Comparison of ENCODE assay signal across 19 mouse cellular contexts in genomic region chr3:63872818-63873217, GRCm38 (mm10). TPM values are rescaled to one million over a fixed set of nuclear protein-coding genes. Genes with fewer than 3 reads are reported as not detected.
"Had no signal": no experiment of that assay in that cellular context is flagged by ENCODE, and none has a peak within 500 bp of the region (broad histone marks: within the 10 kb centered on the region; RNA-seq: fewer than 3 reads in every experiment).

No protein-coding gene starts in this region.

- H3K9ac ChIP-seq: limb, embryonic 12.5 days; limb, embryonic 15.5 days; liver, embryonic 14.5 days; liver, postnatal 0 days; lung, embryonic 14.5 days; neural tube, embryonic 13.5 days; stomach, embryonic 15.5 days had no signal

- H3K9me3 ChIP-seq: limb, embryonic 12.5 days; limb, embryonic 15.5 days; neural tube, embryonic 13.5 days; stomach, embryonic 15.5 days had no signal

- H3K36me3 ChIP-seq: limb, embryonic 12.5 days; limb, embryonic 15.5 days; neural tube, embryonic 13.5 days; stomach, embryonic 15.5 days had no signal

- H3K27me3 ChIP-seq: limb, embryonic 12.5 days; limb, embryonic 15.5 days; neural tube, embryonic 13.5 days; stomach, embryonic 15.5 days had no signal

- H3K27ac ChIP-seq: limb, embryonic 12.5 days; limb, embryonic 15.5 days; liver, embryonic 14.5 days; macrophage; neural tube, embryonic 13.5 days; stomach, embryonic 15.5 days had no signal

- DNase-seq: kidney, adult 2 months; kidney, postnatal 14 days; kidney, postnatal 4 days; left cerebral cortex, postnatal 4 days; liver, postnatal 0 days; lung, embryonic 14.5 days; midbrain, embryonic 14.5 days; retina, postnatal 1 day; right cerebral cortex, postnatal 25 days; spleen, adult 18-20 months; thymus, postnatal 25 days had no signal

- H3K4me2 ChIP-seq: limb, embryonic 12.5 days; limb, embryonic 15.5 days; liver, embryonic 11.5 days; lung, embryonic 14.5 days; neural tube, embryonic 13.5 days; stomach, embryonic 15.5 days had no signal

- ATAC-seq: liver, postnatal 0 days; lung, postnatal 0 days had no signal

- H3K4me3 ChIP-seq: limb, embryonic 12.5 days; limb, embryonic 15.5 days; neural tube, embryonic 13.5 days; stomach, embryonic 15.5 days had no signal

- H3K4me1 ChIP-seq: limb, embryonic 15.5 days; stomach, embryonic 15.5 days had no signal

RNA-seq across cellular contexts. Expression of gene Plch1, which starts 26.5 kb away (rescaled TPM):
- polyA plus RNA-seq: macrophage had no signal
